Mouse (Mus musculus): ENCODE measurements around the gene Rmnd5a.

GRCm38 (mm10) chr6:71396016-71396415 is 44.4 kb downstream of the Rmnd5a start:
- TF ChIP-seq TAL1 (IDR thresholded peaks at IDR 0.05; ENCODE audit: low read length) (no peak), GATA1 (IDR thresholded peaks at IDR 0.05; ENCODE audit: low read length) (no peak)

Data from erythroblast, embryonic 14.5 days (primary cell).